Mouse (Mus musculus) erythroblast, embryonic 14.5 days (primary cell): ENCODE data around the gene Flii.

Experiments
- GATA1 ChIP-seq: IDR thresholded peaks from 2 replicates; pipeline ENCODE4 v1.6.1; 2012; ENCODE audit warnings: low read length, inconsistent platforms, mixed read lengths
- TAL1 ChIP-seq: IDR thresholded peaks from 3 replicates; pipeline ENCODE4 v1.6.1; 2012; ENCODE audit warnings: low read length, inconsistent platforms, mixed read lengths

GRCm38 (mm10) chr11:60712040-60712439 lies 15.0 kb downstream of the Flii start:
- no peak for TF ChIP-seq TAL1
- no peak for TF ChIP-seq GATA1
